Mouse (Mus musculus): ENCODE results near the gene Mfsd4a.

The Mfsd4a gene

GRCm38 (mm10) chr1:132065001-132065400, 2.9 kb downstream of the Mfsd4a start:
- DNase-seq: no peak

GRCm38 (mm10) chr1:132063096-132063495, 4.8 kb downstream of the Mfsd4a start:
- DNase-seq: no peak

DNA sequence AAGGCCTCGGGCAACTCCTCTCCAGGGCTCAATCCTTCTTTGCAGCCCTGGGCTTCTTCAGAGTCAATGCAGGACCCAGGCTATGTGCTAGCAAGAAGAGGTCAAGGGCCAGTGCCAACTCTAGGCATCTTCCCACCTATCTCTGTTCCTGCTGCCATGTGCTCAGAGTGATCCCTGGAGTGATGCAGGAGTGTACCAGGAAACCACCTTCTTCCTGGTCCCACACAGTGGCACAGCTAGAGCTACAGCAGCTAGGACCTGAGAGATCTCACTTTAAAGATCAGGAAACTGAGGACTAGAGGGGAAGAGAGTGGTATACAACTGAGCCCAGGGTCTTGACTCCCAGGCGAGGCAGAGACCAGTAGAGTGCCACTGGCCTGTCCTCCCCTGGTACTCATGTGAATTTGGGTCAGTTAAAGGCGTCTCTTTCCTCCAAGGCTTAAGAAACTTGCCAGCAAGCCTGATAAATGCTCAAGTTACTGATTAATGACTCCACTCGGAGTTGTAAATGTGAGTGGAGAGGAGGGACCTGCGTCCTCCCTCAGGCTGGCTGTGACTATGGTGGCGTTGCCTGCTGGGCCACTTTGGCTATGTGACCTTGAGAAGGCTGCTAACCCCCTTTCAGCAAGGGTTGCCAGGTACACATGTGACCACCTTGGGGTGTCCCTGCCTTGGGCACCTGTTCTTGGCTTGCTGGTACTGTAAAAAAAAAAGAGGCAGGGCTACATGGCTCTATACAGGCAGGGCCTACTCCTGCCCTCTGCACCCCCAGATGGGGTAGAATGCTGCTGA, 5.9 kb downstream of the Mfsd4a start:
- peak; percentile 67 to 86 for DNase-seq

GRCm38 (mm10) chr1:132060036-132060769, 7.7 kb downstream of the Mfsd4a start:
- no peak for DNase-seq

DNA sequence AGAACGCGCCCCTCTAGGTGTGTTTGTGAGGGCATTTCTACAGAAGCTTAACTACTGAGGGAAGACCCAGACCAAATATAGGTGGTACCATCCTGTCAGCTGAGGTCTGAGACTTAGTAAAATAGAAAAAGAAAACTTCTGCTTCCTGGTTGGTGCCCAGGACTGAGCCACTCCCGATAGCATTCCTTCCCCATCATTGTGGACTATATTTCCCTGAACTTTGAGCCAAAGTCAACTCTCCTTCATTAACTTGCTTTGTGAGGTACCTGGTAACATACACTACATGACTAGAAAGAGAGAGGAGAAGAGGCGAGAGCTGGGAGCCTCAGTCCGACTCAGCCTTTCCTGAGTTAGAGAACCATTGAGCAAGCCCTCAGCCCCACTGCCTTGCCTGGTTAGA, 9.3 kb downstream of the Mfsd4a start:
- DNase-seq: no peak

- no peak for DNase-seq
These were observed 12.7 kb downstream of the Mfsd4a start for GRCm38 (mm10) chr1:132055054-132055664.

DNA sequence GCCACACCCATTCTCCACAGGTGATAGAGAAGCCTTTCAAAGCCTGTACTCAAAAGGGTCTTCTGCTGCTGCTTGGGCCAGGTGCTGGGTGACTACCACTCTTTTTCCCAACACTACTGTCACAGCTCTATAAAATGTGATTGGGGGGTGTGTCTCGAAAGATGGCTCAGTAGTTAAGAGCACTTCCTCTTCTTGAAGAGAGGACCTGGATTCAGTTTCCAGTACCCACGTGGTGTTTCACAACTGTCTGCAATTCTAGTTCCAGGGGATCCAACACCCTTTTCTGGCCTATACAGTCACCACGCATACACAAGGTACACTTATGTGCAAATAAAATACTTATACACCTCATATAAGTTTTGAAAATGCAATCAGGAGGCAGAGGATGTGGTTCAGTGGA, 13.5 kb downstream of the Mfsd4a start:
- DNase-seq: no peak

DNA sequence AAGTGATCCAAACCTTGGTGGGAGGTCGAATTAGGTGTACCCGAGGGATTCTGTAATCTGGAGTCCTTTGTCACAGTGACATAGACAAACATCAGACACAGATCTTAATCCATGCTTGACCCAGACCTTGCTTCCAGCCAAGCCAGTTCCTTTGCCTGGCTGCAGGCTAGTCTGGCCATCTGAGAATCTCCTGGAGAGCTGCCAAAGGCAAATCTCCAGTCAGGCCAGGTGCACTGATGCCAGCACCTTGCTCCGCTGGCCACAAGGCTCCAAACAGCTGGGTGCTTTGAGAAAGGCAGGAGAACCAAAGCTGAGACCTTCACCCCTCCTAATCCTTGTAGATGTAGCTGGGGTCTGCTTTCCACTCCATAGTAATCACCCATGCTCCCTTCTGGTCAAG, 16.1 kb downstream of the Mfsd4a start:
- no peak for DNase-seq

DNA sequence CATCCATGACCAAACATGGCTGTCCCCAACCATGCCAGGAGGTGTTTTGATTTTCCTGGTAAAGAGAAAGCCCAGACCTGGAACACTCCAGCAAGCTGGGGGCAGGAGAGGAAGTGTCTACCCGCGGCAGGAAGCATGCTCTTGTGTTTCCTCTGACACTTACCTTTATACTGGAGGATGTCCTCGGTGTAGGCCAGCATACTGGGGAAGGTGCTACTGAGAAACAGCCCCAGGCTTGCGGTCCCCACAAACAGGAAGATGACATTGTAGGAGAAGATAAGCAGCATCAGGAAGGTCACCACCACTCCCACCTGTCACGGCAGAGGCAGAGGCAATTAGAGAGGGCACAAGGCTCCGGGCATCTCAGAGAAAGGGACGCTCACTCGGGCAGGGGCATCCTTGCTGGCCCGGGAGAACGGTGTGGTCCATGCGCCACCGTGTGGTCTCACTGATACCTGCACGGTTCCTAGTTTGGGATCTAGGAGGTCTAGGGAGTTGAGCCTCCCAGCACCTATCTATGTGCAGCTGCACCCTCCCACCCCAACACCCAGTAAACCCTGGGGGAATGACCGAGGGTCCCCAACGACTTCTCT, 21.6 kb downstream of the Mfsd4a start:
- peak; percentile 34 to 68 for DNase-seq

GRCm38 (mm10) chr1:132043759-132044158, 24.1 kb downstream of the Mfsd4a start:
- DNase-seq: no peak

GRCm38 (mm10) chr1:132040201-132040621, 27.7 kb downstream of the Mfsd4a start:
- peak in 1 of 2 experiments; percentile 20 for DNase-seq

- no peak for DNase-seq
These were observed 29.1 kb downstream of the Mfsd4a start for GRCm38 (mm10) chr1:132038753-132039152.

- DNase-seq: no peak
These were observed 30.1 kb downstream of the Mfsd4a start for GRCm38 (mm10) chr1:132037746-132038145.

GRCm38 (mm10) chr1:132032172-132032571, 35.7 kb downstream of the Mfsd4a start:
- no peak for DNase-seq

DNA sequence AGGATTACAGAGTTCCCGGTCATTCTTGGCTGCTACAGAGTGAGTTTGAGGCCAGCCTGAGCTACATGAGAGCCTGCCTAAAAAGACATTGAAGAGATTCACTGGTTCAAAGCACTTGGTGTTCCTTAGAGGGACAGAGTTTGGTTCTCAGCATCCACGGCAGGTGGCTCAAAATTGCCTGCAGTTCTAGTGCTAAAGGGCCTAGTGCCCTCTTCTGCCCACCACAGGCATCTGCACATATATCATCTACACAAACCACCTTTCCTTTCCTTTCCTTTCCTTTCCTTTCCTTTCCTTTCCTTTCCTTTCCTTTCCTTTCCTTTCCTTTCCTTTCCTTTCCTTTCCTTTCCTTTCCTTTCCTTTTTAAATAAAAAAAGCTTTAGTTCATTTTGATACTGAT, 37.3 kb downstream of the Mfsd4a start:
- DNase-seq: no peak

- no peak for DNase-seq
These were observed 39.4 kb downstream of the Mfsd4a start for GRCm38 (mm10) chr1:132028413-132028812.

- no peak for DNase-seq
These were observed 39.9 kb downstream of the Mfsd4a start for GRCm38 (mm10) chr1:132027978-132028377.

GRCm38 (mm10) chr1:132026925-132027646, 40.8 kb downstream of the Mfsd4a start:
- DNase-seq: no peak

GRCm38 (mm10) chr1:132022107-132022506, 45.8 kb downstream of the Mfsd4a start:
- DNase-seq: no peak

GRCm38 (mm10) chr1:132019876-132020275, 48.0 kb downstream of the Mfsd4a start:
- no peak for DNase-seq

DNA sequence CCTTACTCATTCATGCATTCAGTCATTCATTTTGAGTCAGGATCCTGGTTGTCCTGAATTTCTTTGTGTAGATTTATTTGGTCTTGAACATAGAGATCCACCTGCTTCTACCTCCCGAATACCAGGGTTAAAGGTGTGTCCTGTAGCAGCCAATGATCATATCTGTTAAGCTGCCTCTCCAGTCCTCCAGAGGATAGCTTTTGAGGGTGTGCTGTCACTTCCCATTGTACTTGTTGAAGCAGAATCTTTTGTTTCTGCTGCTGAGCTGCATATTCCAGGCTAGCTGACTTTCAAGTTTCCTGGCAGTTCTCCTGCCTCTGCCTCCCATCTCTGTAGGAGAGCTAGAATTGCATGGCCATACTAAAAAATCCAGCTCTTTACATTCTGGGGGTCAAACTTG, 51.2 kb downstream of the Mfsd4a start:
- no peak for DNase-seq

- DNase-seq: peak in 1 of 2 experiments; percentile 13
These were observed 53.1 kb downstream of the Mfsd4a start for GRCm38 (mm10) chr1:132014800-132015199.

DNA sequence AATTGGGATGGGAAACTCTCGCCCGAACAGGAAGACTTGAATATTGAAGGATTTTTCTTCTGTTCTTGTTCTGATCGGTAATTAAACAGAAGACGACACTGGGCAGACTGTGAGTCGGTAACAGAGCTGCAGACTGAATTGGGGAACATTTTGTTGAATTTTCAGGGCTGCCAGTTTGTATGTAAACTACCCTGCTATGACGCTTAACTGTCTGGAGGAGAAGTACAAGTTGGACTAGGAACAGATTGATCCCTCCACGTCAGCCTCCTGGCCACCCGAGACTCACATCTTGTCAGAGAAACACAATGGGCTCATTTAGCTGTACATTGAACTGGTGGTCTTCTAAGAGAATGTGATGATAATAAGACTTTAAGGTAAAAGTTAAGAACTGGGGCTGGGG, 55.0 kb downstream of the Mfsd4a start:
- no peak for DNase-seq
